Mouse (Mus musculus): ENCODE measurements at regions not wholly inside any gene's neighbourhood (a gene's known extent, or its start where the extent isn't known, plus 50 kb on each side); places are given as distances from the start of the nearest gene placed in this dataset.

DNA sequence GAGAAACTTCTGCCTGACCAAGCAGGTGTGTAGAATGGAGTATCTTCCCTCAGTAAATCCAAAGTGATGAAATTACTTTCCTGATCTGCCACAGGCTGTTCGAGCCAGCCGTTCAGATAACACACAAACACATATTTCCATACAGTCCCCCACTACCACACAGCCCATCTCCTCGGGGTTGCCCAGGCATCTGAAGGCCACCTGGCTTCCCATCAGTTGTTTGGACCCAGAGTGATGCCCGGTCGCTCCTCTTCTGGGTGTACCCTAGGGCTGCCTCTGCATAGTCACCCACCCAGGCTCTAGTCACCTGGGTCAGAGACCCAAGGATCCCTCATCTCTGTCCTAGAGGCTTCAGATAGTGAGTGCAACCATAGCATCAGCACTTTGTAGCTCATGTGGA, 107.9 kb downstream of the CK137956 start:
- TF ChIP-seq CTCF (IDR thresholded peaks at IDR 0.05; ENCODE audit: extremely low read depth, insufficient read length, insufficient replicate concordance, low read depth, low read length), result no peak
- no peak for TF ChIP-seq POLR2A (IDR thresholded peaks at IDR 0.05; ENCODE audit: low read depth, low read length)
- Histone ChIP-seq H3K27me3 (ENCODE audit: control insufficient read depth, insufficient read depth, low read length) (no peaks in the 10 kb centered on the region), H3K4me1 (ENCODE audit: control insufficient read depth, insufficient read depth, insufficient read length, low read length) (no peaks in the 10 kb centered on the region), H3K36me3 (ENCODE audit: control insufficient read depth, insufficient read depth, low read length) (no peaks in the 10 kb centered on the region), H3K4me3 (ENCODE audit: low read depth, low read length) (no peak overlapping the region), H3K27ac (ENCODE audit: insufficient read depth, low read depth, low read length) (no peak overlapping the region)
- WGBS, result 92% methylated on average over 5 of the region's 5 CpGs

DNA sequence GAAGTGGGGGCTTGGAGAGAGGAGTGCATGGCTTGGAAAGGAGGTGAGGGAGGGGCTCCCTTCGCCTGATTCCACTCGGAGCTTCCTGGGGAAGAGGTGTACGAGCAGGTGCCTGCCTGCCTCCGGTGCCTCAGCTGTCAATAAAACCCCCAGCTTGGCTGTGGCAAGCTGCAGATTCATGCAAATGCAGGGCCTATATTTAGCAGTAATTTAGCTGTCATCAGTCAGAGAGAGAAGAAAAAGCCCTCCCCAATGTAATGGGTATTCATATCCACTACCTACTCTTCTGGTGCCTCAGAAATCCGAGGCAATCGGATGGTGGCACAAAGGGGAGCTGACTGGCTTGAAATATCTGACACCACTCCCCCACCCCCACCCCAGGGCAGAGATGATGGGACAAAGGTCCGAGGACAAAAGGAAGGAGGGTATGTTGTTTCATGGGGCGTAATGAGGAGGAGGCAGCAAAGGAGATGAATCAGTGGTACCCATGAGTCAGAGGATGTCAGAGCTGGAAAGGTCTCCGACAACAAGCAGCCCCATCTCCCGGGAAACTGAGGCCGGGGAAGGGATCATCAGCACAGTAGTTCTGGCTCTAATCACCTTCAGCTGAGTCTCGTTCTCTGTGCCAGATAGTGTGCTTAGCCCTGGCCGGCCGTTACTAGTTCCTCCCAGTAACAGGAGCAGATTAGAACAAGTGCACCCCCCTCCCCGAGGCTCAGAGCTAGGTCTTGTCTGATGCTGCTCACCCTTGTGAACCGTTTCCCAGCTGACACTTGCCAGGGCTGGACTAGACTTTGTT, 109.2 kb downstream of the CK137956 start:
- Histone ChIP-seq H3K36me3 (ENCODE audit: control insufficient read depth, insufficient read depth, low read length) (no peaks in the 10 kb centered on the region), H3K4me1 (ENCODE audit: control insufficient read depth, insufficient read depth, insufficient read length, low read length) (no peaks in the 10 kb centered on the region), H3K4me3 (ENCODE audit: low read depth, low read length) (no peak overlapping the region), H3K27me3 (ENCODE audit: control insufficient read depth, insufficient read depth, low read length) (no peaks in the 10 kb centered on the region), H3K27ac (ENCODE audit: insufficient read depth, low read depth, low read length) (no peak overlapping the region)
- 71% methylated on average over 16 of the region's 16 CpGs for WGBS
- TF ChIP-seq POLR2A (IDR thresholded peaks at IDR 0.05; ENCODE audit: low read depth, low read length) (no peak), CTCF (IDR thresholded peaks at IDR 0.05; ENCODE audit: extremely low read depth, insufficient read length, insufficient replicate concordance, low read depth, low read length) (no peak)

DNA sequence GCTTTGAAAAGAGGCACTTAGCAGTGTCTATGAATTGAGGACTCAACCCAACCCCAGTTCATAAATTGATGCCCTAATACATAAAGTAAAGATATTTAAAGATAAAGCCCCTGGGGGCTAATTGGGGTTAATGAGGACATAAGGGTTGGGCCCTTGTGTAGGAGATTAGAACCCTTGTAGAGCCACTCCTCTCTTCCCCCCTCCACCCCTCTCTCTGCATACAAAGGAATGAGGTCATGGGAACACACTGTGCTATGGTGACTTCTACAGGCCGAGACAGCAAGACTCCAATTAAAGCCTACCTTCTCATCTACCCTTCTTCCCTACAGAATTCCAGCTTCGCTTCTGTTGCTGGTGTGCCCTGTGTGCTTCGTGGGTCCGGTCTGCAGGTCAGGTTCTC, 110.5 kb downstream of the CK137956 start:
- TF ChIP-seq POLR2A (IDR thresholded peaks at IDR 0.05; ENCODE audit: low read depth, low read length) (no peak), CTCF (IDR thresholded peaks at IDR 0.05; ENCODE audit: extremely low read depth, insufficient read length, insufficient replicate concordance, low read depth, low read length) (no peak)
- Histone ChIP-seq H3K4me1 (ENCODE audit: control insufficient read depth, insufficient read depth, insufficient read length, low read length) (no peaks in the 10 kb centered on the region), H3K36me3 (ENCODE audit: control insufficient read depth, insufficient read depth, low read length) (no peaks in the 10 kb centered on the region), H3K27ac (ENCODE audit: insufficient read depth, low read depth, low read length) (no peak overlapping the region), H3K4me3 (ENCODE audit: low read depth, low read length) (no peak overlapping the region), H3K27me3 (ENCODE audit: control insufficient read depth, insufficient read depth, low read length) (no peaks in the 10 kb centered on the region)
- 80% methylated on average over 4 of the region's 4 CpGs for WGBS

DNA sequence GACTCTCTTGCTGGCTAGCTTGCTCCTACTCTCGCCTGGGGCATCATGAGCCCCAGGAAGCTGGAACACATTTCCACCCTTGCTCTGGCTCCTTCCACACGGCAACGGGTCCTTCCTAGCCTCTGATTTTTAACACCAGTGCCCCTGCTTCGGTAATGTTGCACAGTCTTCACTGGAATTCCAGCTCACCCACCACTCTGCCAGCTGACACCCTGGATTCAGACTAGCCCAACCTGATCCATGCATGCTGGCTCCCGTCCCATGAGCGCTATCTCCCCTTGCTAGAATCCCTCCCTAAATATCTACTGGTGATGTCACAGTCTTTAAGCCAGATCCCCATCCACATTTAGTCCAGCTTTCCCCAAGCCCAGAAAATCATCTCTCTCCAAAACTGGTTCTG, 111.2 kb downstream of the CK137956 start:
- 77% methylated on average over 6 of the region's 6 CpGs for WGBS
- TF ChIP-seq POLR2A (IDR thresholded peaks at IDR 0.05; ENCODE audit: low read depth, low read length) (no peak), CTCF (IDR thresholded peaks at IDR 0.05; ENCODE audit: extremely low read depth, insufficient read length, insufficient replicate concordance, low read depth, low read length) (no peak)
- Histone ChIP-seq H3K27ac (ENCODE audit: insufficient read depth, low read depth, low read length) (no peak overlapping the region), H3K36me3 (ENCODE audit: control insufficient read depth, insufficient read depth, low read length) (no peaks in the 10 kb centered on the region), H3K4me3 (ENCODE audit: low read depth, low read length) (no peak overlapping the region), H3K27me3 (ENCODE audit: control insufficient read depth, insufficient read depth, low read length) (no peaks in the 10 kb centered on the region), H3K4me1 (ENCODE audit: control insufficient read depth, insufficient read depth, insufficient read length, low read length) (no peaks in the 10 kb centered on the region)

DNA sequence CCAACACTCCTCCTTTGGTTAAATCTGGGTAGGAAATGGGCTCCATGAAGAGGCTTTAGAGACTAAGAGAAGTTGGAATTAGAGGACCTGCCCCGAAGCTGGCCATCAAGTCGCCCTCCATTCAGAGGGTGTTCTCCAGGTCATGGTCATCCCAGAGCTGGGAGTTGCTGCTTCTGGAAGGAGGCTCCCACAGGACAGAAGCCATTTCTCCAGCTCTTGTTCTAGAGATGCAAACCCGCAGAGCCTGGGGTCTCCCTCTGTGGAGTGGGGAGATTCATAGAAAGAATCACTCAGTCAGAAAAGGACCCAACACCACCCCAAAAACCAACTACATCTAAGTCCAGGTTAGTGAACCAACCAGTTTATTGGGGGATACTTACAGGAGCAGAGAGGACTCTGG, 112.2 kb downstream of the CK137956 start:
- no peaks in the 10 kb centered on the region for H3K4me1 ChIP-seq (ENCODE audit: control insufficient read depth, insufficient read depth, insufficient read length, low read length)
- no peaks in the 10 kb centered on the region for H3K36me3 ChIP-seq (ENCODE audit: control insufficient read depth, insufficient read depth, low read length)
- no peaks in the 10 kb centered on the region for H3K27me3 ChIP-seq (ENCODE audit: control insufficient read depth, insufficient read depth, low read length)
- WGBS, result 81% methylated on average over 3 of the region's 3 CpGs
- no peak overlapping the region for H3K27ac ChIP-seq (ENCODE audit: insufficient read depth, low read depth, low read length)
- TF ChIP-seq POLR2A (IDR thresholded peaks at IDR 0.05; ENCODE audit: low read depth, low read length) (no peak), CTCF (IDR thresholded peaks at IDR 0.05; ENCODE audit: extremely low read depth, insufficient read length, insufficient replicate concordance, low read depth, low read length) (no peak)
- no peak overlapping the region for H3K4me3 ChIP-seq (ENCODE audit: low read depth, low read length)

DNA sequence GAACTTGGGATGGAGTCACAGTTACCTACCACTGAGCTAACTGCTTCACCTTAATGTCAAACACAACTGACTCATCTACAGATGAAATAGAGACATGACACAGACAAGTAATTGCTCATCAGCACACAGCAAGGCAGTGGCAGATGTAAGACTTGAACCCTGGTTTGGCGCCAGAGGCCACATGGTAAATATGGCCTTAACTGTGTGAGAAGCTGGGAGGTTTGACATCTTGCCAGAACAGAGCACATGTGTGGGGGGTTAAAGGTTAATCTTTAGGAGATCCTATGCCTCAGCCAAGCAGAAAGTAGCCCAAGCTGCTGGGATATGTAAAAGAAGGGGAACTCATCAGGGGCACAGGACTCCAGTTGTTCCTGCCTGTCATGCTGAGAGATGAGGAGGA, 114.9 kb downstream of the CK137956 start:
- no peak overlapping the region for H3K27ac ChIP-seq (ENCODE audit: insufficient read depth, low read depth, low read length)
- H3K27me3 ChIP-seq (ENCODE audit: control insufficient read depth, insufficient read depth, low read length), result no peaks in the 10 kb centered on the region
- no peaks in the 10 kb centered on the region for H3K36me3 ChIP-seq (ENCODE audit: control insufficient read depth, insufficient read depth, low read length)
- no peak for TF ChIP-seq CTCF (IDR thresholded peaks at IDR 0.05; ENCODE audit: extremely low read depth, insufficient read length, insufficient replicate concordance, low read depth, low read length)
- no peak for TF ChIP-seq POLR2A (IDR thresholded peaks at IDR 0.05; ENCODE audit: low read depth, low read length)
- H3K4me3 ChIP-seq (ENCODE audit: low read depth, low read length), result no peak overlapping the region
- whole genome bisulfite sequencing, result 84% methylated on average over 1 of the region's 1 CpGs
- H3K4me1 ChIP-seq (ENCODE audit: control insufficient read depth, insufficient read depth, insufficient read length, low read length), result no peaks in the 10 kb centered on the region

DNA sequence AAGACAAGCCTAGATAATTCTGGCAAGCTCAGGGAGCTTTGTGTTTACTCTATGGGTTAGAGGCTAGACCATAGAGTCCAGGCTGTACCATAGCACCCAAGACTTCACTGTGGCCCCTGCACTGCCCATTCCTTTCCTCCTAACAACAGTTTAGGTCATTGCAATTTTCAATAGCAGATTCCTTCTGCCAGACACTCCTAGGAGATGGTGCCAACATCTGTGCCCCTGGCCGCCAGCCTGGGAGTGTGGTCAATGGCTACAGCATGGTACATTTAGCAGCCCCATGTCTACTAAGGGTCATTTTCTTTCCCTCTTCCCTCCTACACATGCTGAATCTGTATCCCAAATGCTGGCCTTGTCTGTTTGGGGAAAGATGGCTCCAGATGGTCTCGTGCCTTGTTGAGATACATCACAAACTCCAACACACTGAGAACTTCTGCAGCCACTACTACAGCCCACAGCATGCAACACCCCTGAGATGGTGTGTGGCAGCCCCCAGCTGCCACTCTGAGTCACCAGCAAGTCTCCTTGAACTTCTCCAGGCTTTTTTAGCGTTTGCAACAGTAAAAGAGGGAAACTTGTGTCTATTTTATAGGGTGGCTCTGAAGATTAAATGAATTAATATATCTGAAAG, 115.9 kb downstream of the CK137956 start:
- TF ChIP-seq CTCF (IDR thresholded peaks at IDR 0.05; ENCODE audit: extremely low read depth, insufficient read length, insufficient replicate concordance, low read depth, low read length) (no peak), POLR2A (IDR thresholded peaks at IDR 0.05; ENCODE audit: low read depth, low read length) (no peak)
- WGBS, result 71% methylated on average over 3 of the region's 3 CpGs

More for the DNA sequence above, 115.9 kb downstream of the CK137956 start:
- Histone ChIP-seq H3K36me3 (ENCODE audit: control insufficient read depth, insufficient read depth, low read length) (no peaks in the 10 kb centered on the region), H3K27me3 (ENCODE audit: control insufficient read depth, insufficient read depth, low read length) (no peaks in the 10 kb centered on the region), H3K27ac (ENCODE audit: insufficient read depth, low read depth, low read length) (no peak overlapping the region), H3K4me3 (ENCODE audit: low read depth, low read length) (no peak overlapping the region), H3K4me1 (ENCODE audit: control insufficient read depth, insufficient read depth, insufficient read length, low read length) (no peaks in the 10 kb centered on the region)

Measured in small intestine, adult 2 months (tissue).